In the genomic region with DNA sequence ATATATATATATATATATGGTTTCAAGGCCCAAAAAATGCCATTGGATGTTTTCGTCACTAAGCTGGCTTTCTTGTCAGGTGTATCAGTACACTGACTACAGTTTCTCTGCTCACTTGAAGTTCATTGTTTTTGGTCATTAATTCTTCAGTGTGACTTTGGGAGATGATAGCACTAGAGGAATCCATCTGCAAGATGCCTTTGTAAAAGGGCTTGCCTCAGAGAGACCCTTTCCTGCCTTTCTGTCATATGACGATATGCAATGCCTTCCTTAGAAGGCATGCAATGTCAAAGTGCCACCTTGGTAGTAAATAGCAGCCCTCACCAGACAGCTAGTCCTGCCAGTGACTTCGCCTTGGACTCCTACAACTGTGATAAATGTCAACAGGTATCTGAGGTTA, we compare ENCODE assay signal across 8 mouse cellular contexts. TPM values are rescaled to one million over a fixed set of nuclear protein-coding genes. Genes with fewer than 3 reads are reported as not detected.
DNase-seq lines count a peak whose midpoint lies in the region; ATAC-seq and TF ChIP-seq lines count a peak whose summit lies in the region.

No protein-coding gene starts in this region.

- intact Hi-C loops in left cerebral cortex, postnatal 14 days (cut with DNase I), result loop anchor here (5.0 to 10.0 kb wide), 2 partner anchors 36 to 179 kb away; partner anchors contain the start of gene Rab7

- no peaks in the 10 kb centered on the region for H3K27me3 ChIP-seq in kidney, postnatal 0 days (ENCODE audit: insufficient read depth, low read length)
- H3K27me3 ChIP-seq in embryonic facial prominence, embryonic 13.5 days, result peaks cover 23% of the 10 kb centered on the region
- no peaks in the 10 kb centered on the region for H3K27me3 ChIP-seq in intestine, embryonic 14.5 days (replicated peaks; ENCODE audit: control insufficient read depth, insufficient read depth, low read length)
- peaks cover 12% of the 10 kb centered on the region; the same call in 1 of the 2 replicates for H3K27me3 ChIP-seq in midbrain, postnatal 0 days (ENCODE audit: insufficient read depth, low read length)

- H3K4me3 ChIP-seq in kidney, postnatal 0 days (replicated peaks; ENCODE audit: low read depth, low read length), result peak overlapping the region; percentile 99; the same call in 1 of the 2 replicates
- peak overlapping the region; percentile 83 for H3K4me3 ChIP-seq in embryonic facial prominence, embryonic 13.5 days
- peak overlapping the region; percentile 92 for H3K4me3 ChIP-seq in intestine, embryonic 14.5 days (ENCODE audit: low read depth, low read length)
- peak overlapping the region; percentile 99 for H3K4me3 ChIP-seq in midbrain, postnatal 0 days (ENCODE audit: low read depth, low read length)

- peak overlapping the region; percentile 96 for H3K4me2 ChIP-seq in kidney, postnatal 0 days (ENCODE audit: low read length)
- peak overlapping the region; percentile 89 for H3K4me2 ChIP-seq in embryonic facial prominence, embryonic 13.5 days
- peak overlapping the region; percentile 57 for H3K4me2 ChIP-seq in intestine, embryonic 14.5 days (ENCODE audit: low read length)
- peak overlapping the region; percentile 89 for H3K4me2 ChIP-seq in midbrain, postnatal 0 days (ENCODE audit: low read depth, low read length, poor library complexity, severe bottlenecking)

- TF ChIP-seq CTCF in kidney, postnatal 0 days (IDR thresholded peaks at IDR 0.05; ENCODE audit: low read depth), result no peak
- no peak for TF ChIP-seq CTCF in midbrain, postnatal 0 days (IDR thresholded peaks at IDR 0.05)

- H3K9me3 ChIP-seq in kidney, postnatal 0 days (replicated peaks; ENCODE audit: low read length), result no peaks in the 10 kb centered on the region
- H3K9me3 ChIP-seq in embryonic facial prominence, embryonic 13.5 days, result no peaks in the 10 kb centered on the region
- no peaks in the 10 kb centered on the region for H3K9me3 ChIP-seq in intestine, embryonic 14.5 days (ENCODE audit: control insufficient read depth, low read length)
- no peaks in the 10 kb centered on the region for H3K9me3 ChIP-seq in midbrain, postnatal 0 days (ENCODE audit: low read length)

- no peak overlapping the region for H3K9ac ChIP-seq in kidney, postnatal 0 days (ENCODE audit: low read depth, low read length)
- no peak overlapping the region for H3K9ac ChIP-seq in embryonic facial prominence, embryonic 13.5 days
- peak overlapping the region; percentile 92 for H3K9ac ChIP-seq in intestine, embryonic 14.5 days (ENCODE audit: low read length)
- no peak overlapping the region for H3K9ac ChIP-seq in midbrain, postnatal 0 days (replicated peaks; ENCODE audit: low read length, poor library complexity, severe bottlenecking)

- WGBS in kidney, postnatal 0 days, result 67% methylated on average over 3 of the region's 3 CpGs
- WGBS in embryonic facial prominence, embryonic 13.5 days, result 70% methylated on average over 3 of the region's 3 CpGs
- WGBS in intestine, embryonic 14.5 days, result 66% methylated on average over 3 of the region's 3 CpGs
- 72% methylated on average over 3 of the region's 3 CpGs for WGBS in midbrain, postnatal 0 days

- 0 out of 2 replicates have a peak, but pooled peaks cover 5% of the 10 kb centered on the region for H3K36me3 ChIP-seq in kidney, postnatal 0 days (ENCODE audit: insufficient read depth, low read length)
- H3K36me3 ChIP-seq in embryonic facial prominence, embryonic 13.5 days, result peaks cover 5% of the 10 kb centered on the region
- H3K36me3 ChIP-seq in intestine, embryonic 14.5 days (ENCODE audit: control insufficient read depth, insufficient read depth, low read length), result peaks cover 11% of the 10 kb centered on the region
- no peaks in the 10 kb centered on the region; the same call in 1 of the 2 replicates for H3K36me3 ChIP-seq in midbrain, postnatal 0 days (ENCODE audit: insufficient read depth, low read length)

- DNase-seq in kidney, postnatal 0 days (ENCODE audit: low spot score), result no peak
- no peak for DNase-seq in kidney, postnatal 36 days
- DNase-seq in intestine, embryonic 14.5 days (ENCODE audit: low spot score), result no peak
- DNase-seq in midbrain, postnatal 0 days (ENCODE audit: low spot score), result no peak
- no peak for DNase-seq in left cerebral cortex, adult 11 months (ENCODE audit: low spot score)
- DNase-seq in left cerebral cortex, postnatal 14 days (ENCODE audit: low spot score in 2 of 2), result no peak
- no peak for DNase-seq in kidney, postnatal 25 days

- 0 out of 2 replicates have a peak overlapping the region, but pooled peaks have one; percentile 31 for H3K27ac ChIP-seq in kidney, postnatal 0 days
- H3K27ac ChIP-seq in embryonic facial prominence, embryonic 13.5 days, result peak overlapping the region; percentile 56; the same call in 1 of the 2 replicates
- no peak overlapping the region for H3K27ac ChIP-seq in intestine, embryonic 14.5 days (ENCODE audit: low read depth)
- no peak overlapping the region for H3K27ac ChIP-seq in midbrain, postnatal 0 days (ENCODE audit: low read depth, low read length)

- peaks cover 6% of the 10 kb centered on the region; the same call in 1 of the 2 replicates for H3K4me1 ChIP-seq in kidney, postnatal 0 days (replicated peaks; ENCODE audit: insufficient read depth, low read length)
- H3K4me1 ChIP-seq in embryonic facial prominence, embryonic 13.5 days, result peaks cover 23% of the 10 kb centered on the region
- H3K4me1 ChIP-seq in intestine, embryonic 14.5 days (replicated peaks; ENCODE audit: control insufficient read depth, insufficient read depth, low read length), result peaks cover 10% of the 10 kb centered on the region
- H3K4me1 ChIP-seq in midbrain, postnatal 0 days (ENCODE audit: insufficient read depth, low read length), result peaks cover 13% of the 10 kb centered on the region

- ATAC-seq in kidney, postnatal 0 days (replicated peaks; ENCODE audit: low FRiP score, low read depth), result peak; percentile 23; the same call in 1 of the 2 replicates
- no peak for ATAC-seq in embryonic facial prominence, embryonic 13.5 days (ENCODE audit: insufficient number of reproducible peaks, insufficient read depth, low FRiP score, low TSS enrichment, low read depth)
- ATAC-seq in intestine, embryonic 14.5 days (replicated peaks; ENCODE audit: low FRiP score, low TSS enrichment, low read depth), result no peak
- ATAC-seq in midbrain, postnatal 0 days (ENCODE audit: low FRiP score), result no peak

RNA-seq across cellular contexts. Expression of gene Rpn1, which starts 0.6 kb away (rescaled TPM):
- 282 and 319 TPM in 2 replicates for polyA plus RNA-seq in kidney, postnatal 0 days (2015; fragmentation: Nextera tagmentation; extraction: Ambion mirVana)
- 342 and 345 TPM in 2 replicates for polyA plus RNA-seq in embryonic facial prominence, embryonic 13.5 days (2015; fragmentation: Nextera tagmentation; extraction: Ambion mirVana)
- polyA plus RNA-seq in intestine, embryonic 14.5 days (2014; fragmentation: Nextera tagmentation; extraction: Ambion mirVana), result 384 and 386 TPM in 2 replicates
- 196 and 198 TPM in 2 replicates for total RNA-seq in midbrain, postnatal 0 days (2014; rRNA removed)
- polyA plus RNA-seq in midbrain, postnatal 0 days (2015; fragmentation: Nextera tagmentation; extraction: Ambion mirVana), result 252 and 261 TPM in 2 replicates
- 100 to 1,000 TPM; 166 to 168 TPM for total RNA-seq in left cerebral cortex, postnatal 14 days (2021)

RNA-seq across cellular contexts. Expression of gene Rab7, which starts 38.6 kb away (rescaled TPM):
- 238 and 244 TPM in 2 replicates for polyA plus RNA-seq in kidney, postnatal 0 days (2015; fragmentation: Nextera tagmentation; extraction: Ambion mirVana)
- polyA plus RNA-seq in embryonic facial prominence, embryonic 13.5 days (2015; fragmentation: Nextera tagmentation; extraction: Ambion mirVana), result 185 and 195 TPM in 2 replicates
- polyA plus RNA-seq in intestine, embryonic 14.5 days (2014; fragmentation: Nextera tagmentation; extraction: Ambion mirVana), result 259 and 277 TPM in 2 replicates
- 87.5 and 103 TPM in 2 replicates for total RNA-seq in midbrain, postnatal 0 days (2014; rRNA removed)
- 356 and 379 TPM in 2 replicates for polyA plus RNA-seq in midbrain, postnatal 0 days (2015; fragmentation: Nextera tagmentation; extraction: Ambion mirVana)
- total RNA-seq in left cerebral cortex, postnatal 14 days (2021), result 100 to 1,000 TPM; 319 to 329 TPM

Comparison
In these comparisons a context has a peak if more than half of its experiments do, and no peak if none do; other contexts are left out.
1. H3K27ac ChIP-seq: peak in kidney, postnatal 0 days (single experiment) and embryonic facial prominence, embryonic 13.5 days (single experiment); none in intestine, embryonic 14.5 days (single experiment) and midbrain, postnatal 0 days (single experiment).
2. Peak in every context shown above with its lines, with median percentiles within 50 percentile points of each other: H3K4me2 ChIP-seq and H3K4me3 ChIP-seq.